Mouse (Mus musculus): ENCODE measurements around the gene Mtcl1. TPM values are rescaled to one million over a fixed set of nuclear protein-coding genes. Genes with fewer than 3 reads are reported as not detected.
A peak's percentile ranks its signal among the peaks of the same experiment; 100 is the strongest.

Gene Mtcl1
- polyA plus RNA-seq, 1 experiment from 2014 or later: 47.3 TPM

GRCm38 (mm10) chr17:66481295-66481694 lies 31.7 kb upstream of the Mtcl1 start:
- ATAC-seq (replicated peaks; ENCODE audit: low FRiP score) (no peak), DNase-seq (ENCODE audit: low spot score) (no peak)
- Histone ChIP-seq H3K9me3 (ENCODE audit: control insufficient read depth, low read length) (no peaks in the 10 kb centered on the region), H3K27ac (ENCODE audit: low read depth, low read length) (peak overlapping the region; percentile 89), H3K36me3 (ENCODE audit: control insufficient read depth, insufficient read depth, low read length) (no peaks in the 10 kb centered on the region), H3K9ac (ENCODE audit: low read length) (no peak overlapping the region), H3K27me3 (ENCODE audit: control insufficient read depth, insufficient read depth, low read length) (no peaks in the 10 kb centered on the region; the same call in 1 of the 2 replicates), H3K4me2 (ENCODE audit: low read depth, low read length, severe bottlenecking) (no peak overlapping the region), H3K4me3 (ENCODE audit: low read depth, low read length) (no peak overlapping the region), H3K4me1 (replicated peaks; ENCODE audit: control insufficient read depth, insufficient read depth, low read length) (peaks cover 20% of the 10 kb centered on the region)
- 80% methylated on average over 5 of the region's 5 CpGs for WGBS

GRCm38 (mm10) chr17:66480491-66481278 lies 31.1 kb upstream of the Mtcl1 start:
- no peaks in the 10 kb centered on the region; the same call in 1 of the 2 replicates for H3K27me3 ChIP-seq (ENCODE audit: control insufficient read depth, insufficient read depth, low read length)
- H3K4me3 ChIP-seq (ENCODE audit: low read depth, low read length): no peak overlapping the region
- H3K4me2 ChIP-seq (ENCODE audit: low read depth, low read length, severe bottlenecking): peak overlapping the region; percentile 49
- no peak for ATAC-seq (replicated peaks; ENCODE audit: low FRiP score)
- no peaks in the 10 kb centered on the region for H3K36me3 ChIP-seq (ENCODE audit: control insufficient read depth, insufficient read depth, low read length)
- H3K27ac ChIP-seq (ENCODE audit: low read depth, low read length): peak overlapping the region; percentile 89
- DNase-seq (ENCODE audit: low spot score): no peak
- H3K9ac ChIP-seq (ENCODE audit: low read length): peak overlapping the region; percentile 52
- H3K4me1 ChIP-seq (replicated peaks; ENCODE audit: control insufficient read depth, insufficient read depth, low read length): peaks cover 20% of the 10 kb centered on the region
- WGBS: 13% methylated on average over 17 of the region's 17 CpGs
- no peaks in the 10 kb centered on the region for H3K9me3 ChIP-seq (ENCODE audit: control insufficient read depth, low read length)

GRCm38 (mm10) chr17:66479813-66480490 lies 30.4 kb upstream of the Mtcl1 start:
- peak; percentile 91 for ATAC-seq (replicated peaks; ENCODE audit: low FRiP score)
- DNase-seq (ENCODE audit: low spot score): peak; percentile 82
- peak overlapping the region; percentile 49 for H3K4me2 ChIP-seq (ENCODE audit: low read depth, low read length, severe bottlenecking)
- H3K36me3 ChIP-seq (ENCODE audit: control insufficient read depth, insufficient read depth, low read length): no peaks in the 10 kb centered on the region
- peaks cover 20% of the 10 kb centered on the region for H3K4me1 ChIP-seq (replicated peaks; ENCODE audit: control insufficient read depth, insufficient read depth, low read length)
- H3K9me3 ChIP-seq (ENCODE audit: control insufficient read depth, low read length): no peaks in the 10 kb centered on the region
- WGBS: 1% methylated on average over 21 of the region's 21 CpGs
- peak overlapping the region; percentile 89 for H3K27ac ChIP-seq (ENCODE audit: low read depth, low read length)
- H3K9ac ChIP-seq (ENCODE audit: low read length): peak overlapping the region; percentile 52
- no peaks in the 10 kb centered on the region; the same call in 1 of the 2 replicates for H3K27me3 ChIP-seq (ENCODE audit: control insufficient read depth, insufficient read depth, low read length)
- peak overlapping the region; percentile 18; the same call in 1 of the 2 replicates for H3K4me3 ChIP-seq (ENCODE audit: low read depth, low read length)

GRCm38 (mm10) chr17:66479311-66479710 lies 29.8 kb upstream of the Mtcl1 start:
- ATAC-seq (replicated peaks; ENCODE audit: low FRiP score) (peak; percentile 83), DNase-seq (ENCODE audit: low spot score) (peak; percentile 73)
- no peaks in the 10 kb centered on the region for H3K9me3 ChIP-seq (ENCODE audit: control insufficient read depth, low read length)
- 2% methylated on average over 13 of the region's 13 CpGs for WGBS
- no peaks in the 10 kb centered on the region; the same call in 1 of the 2 replicates for H3K27me3 ChIP-seq (ENCODE audit: control insufficient read depth, insufficient read depth, low read length)
- H3K36me3 ChIP-seq (ENCODE audit: control insufficient read depth, insufficient read depth, low read length): no peaks in the 10 kb centered on the region
- H3K27ac ChIP-seq (ENCODE audit: low read depth, low read length): peak overlapping the region; percentile 89
- peak overlapping the region; percentile 52 for H3K9ac ChIP-seq (ENCODE audit: low read length)
- H3K4me1 ChIP-seq (replicated peaks; ENCODE audit: control insufficient read depth, insufficient read depth, low read length): peaks cover 20% of the 10 kb centered on the region
- H3K4me2 ChIP-seq (ENCODE audit: low read depth, low read length, severe bottlenecking): peak overlapping the region; percentile 49
- peak overlapping the region; percentile 18 for H3K4me3 ChIP-seq (ENCODE audit: low read depth, low read length)

GRCm38 (mm10) chr17:66473205-66473604 lies 23.7 kb upstream of the Mtcl1 start:
- H3K9me3 ChIP-seq (ENCODE audit: control insufficient read depth, low read length): no peaks in the 10 kb centered on the region
- WGBS: 90% methylated on average over 1 of the region's 1 CpGs

GRCm38 (mm10) chr17:66471775-66472174 lies 22.2 kb upstream of the Mtcl1 start:
- DNase-seq (ENCODE audit: low spot score) (no peak), ATAC-seq (replicated peaks; ENCODE audit: low FRiP score) (no peak)
- Histone ChIP-seq H3K4me1 (replicated peaks; ENCODE audit: control insufficient read depth, insufficient read depth, low read length) (no peaks in the 10 kb centered on the region), H3K27me3 (ENCODE audit: control insufficient read depth, insufficient read depth, low read length) (no peaks in the 10 kb centered on the region), H3K27ac (ENCODE audit: low read depth, low read length) (no peak overlapping the region), H3K36me3 (ENCODE audit: control insufficient read depth, insufficient read depth, low read length) (no peaks in the 10 kb centered on the region), H3K9me3 (ENCODE audit: control insufficient read depth, low read length) (no peaks in the 10 kb centered on the region), H3K4me2 (ENCODE audit: low read depth, low read length, severe bottlenecking) (no peak overlapping the region), H3K4me3 (ENCODE audit: low read depth, low read length) (no peak overlapping the region), H3K9ac (ENCODE audit: low read length) (no peak overlapping the region)
- WGBS: 88% methylated on average over 5 of the region's 5 CpGs

More at GRCm38 (mm10) chr17:66473205-66473604, 23.7 kb upstream of the Mtcl1 start:
- no peak overlapping the region for H3K4me2 ChIP-seq (ENCODE audit: low read depth, low read length, severe bottlenecking)
- no peaks in the 10 kb centered on the region for H3K36me3 ChIP-seq (ENCODE audit: control insufficient read depth, insufficient read depth, low read length)
- ATAC-seq (replicated peaks; ENCODE audit: low FRiP score) (no peak), DNase-seq (ENCODE audit: low spot score) (no peak)
- H3K27me3 ChIP-seq (ENCODE audit: control insufficient read depth, insufficient read depth, low read length): no peaks in the 10 kb centered on the region
- H3K4me1 ChIP-seq (replicated peaks; ENCODE audit: control insufficient read depth, insufficient read depth, low read length): no peaks in the 10 kb centered on the region
- no peak overlapping the region for H3K4me3 ChIP-seq (ENCODE audit: low read depth, low read length)
- H3K9ac ChIP-seq (ENCODE audit: low read length): no peak overlapping the region
- H3K27ac ChIP-seq (ENCODE audit: low read depth, low read length): no peak overlapping the region

GRCm38 (mm10) chr17:66471252-66471651 lies 21.7 kb upstream of the Mtcl1 start:
- Histone ChIP-seq H3K4me1 (replicated peaks; ENCODE audit: control insufficient read depth, insufficient read depth, low read length) (no peaks in the 10 kb centered on the region), H3K4me3 (ENCODE audit: low read depth, low read length) (no peak overlapping the region), H3K9me3 (ENCODE audit: control insufficient read depth, low read length) (no peaks in the 10 kb centered on the region), H3K36me3 (ENCODE audit: control insufficient read depth, insufficient read depth, low read length) (no peaks in the 10 kb centered on the region), H3K9ac (ENCODE audit: low read length) (no peak overlapping the region), H3K4me2 (ENCODE audit: low read depth, low read length, severe bottlenecking) (no peak overlapping the region), H3K27me3 (ENCODE audit: control insufficient read depth, insufficient read depth, low read length) (no peaks in the 10 kb centered on the region), H3K27ac (ENCODE audit: low read depth, low read length) (no peak overlapping the region)
- ATAC-seq (replicated peaks; ENCODE audit: low FRiP score) (no peak), DNase-seq (ENCODE audit: low spot score) (no peak)
- WGBS: 80% methylated on average over 4 of the region's 4 CpGs

GRCm38 (mm10) chr17:66470020-66470419 lies 20.5 kb upstream of the Mtcl1 start:
- 24% methylated on average over 8 of the region's 8 CpGs for WGBS
- no peak overlapping the region for H3K4me2 ChIP-seq (ENCODE audit: low read depth, low read length, severe bottlenecking)
- H3K36me3 ChIP-seq (ENCODE audit: control insufficient read depth, insufficient read depth, low read length): no peaks in the 10 kb centered on the region
- no peaks in the 10 kb centered on the region for H3K27me3 ChIP-seq (ENCODE audit: control insufficient read depth, insufficient read depth, low read length)
- peak overlapping the region; percentile 48 for H3K27ac ChIP-seq (ENCODE audit: low read depth, low read length)
- no peaks in the 10 kb centered on the region for H3K4me1 ChIP-seq (replicated peaks; ENCODE audit: control insufficient read depth, insufficient read depth, low read length)
- H3K4me3 ChIP-seq (ENCODE audit: low read depth, low read length): no peak overlapping the region
- ATAC-seq (replicated peaks; ENCODE audit: low FRiP score): peak; percentile 61
- no peak overlapping the region for H3K9ac ChIP-seq (ENCODE audit: low read length)
- H3K9me3 ChIP-seq (ENCODE audit: control insufficient read depth, low read length): no peaks in the 10 kb centered on the region
- no peak for DNase-seq (ENCODE audit: low spot score)

Data from forebrain, embryonic 11.5 days (tissue).